In genomic region chr3:31100026-31100425, GRCm38 (mm10) we compare ENCODE assay signal across 11 mouse cellular contexts. TPM values are rescaled to one million over a fixed set of nuclear protein-coding genes. Genes with fewer than 3 reads are reported as not detected.
A peak's percentile ranks its signal among the peaks of the same experiment; 100 is the strongest.
DNase-seq lines count a peak whose midpoint lies in the region; ATAC-seq lines count a peak whose summit lies in the region.
"Had no signal": no experiment of that assay in that cellular context is flagged by ENCODE, and none has a peak within 500 bp of the region (broad histone marks: within the 10 kb centered on the region; RNA-seq: fewer than 3 reads in every experiment).

No protein-coding gene starts in this region.

- no peak for ATAC-seq in liver, embryonic 11.5 days (replicated peaks; ENCODE audit: low FRiP score)
- no peak for ATAC-seq in forebrain, embryonic 11.5 days (replicated peaks; ENCODE audit: low FRiP score)
- ATAC-seq in neural tube, embryonic 12.5 days (ENCODE audit: low FRiP score, low read depth) = no peak
- ATAC-seq in megakaryocyte-erythroid progenitor cell, adult 5-6 weeks (replicated peaks; ENCODE audit: low FRiP score, low TSS enrichment, poor library complexity, severe bottlenecking) = no peak

- no peak overlapping the region for H3K9ac ChIP-seq in liver, embryonic 11.5 days (ENCODE audit: low read depth, low read length)
- no peak overlapping the region for H3K9ac ChIP-seq in forebrain, embryonic 11.5 days (ENCODE audit: low read length)
- H3K9ac ChIP-seq in neural tube, embryonic 12.5 days = no peak overlapping the region

- no peaks in the 10 kb centered on the region for H3K27me3 ChIP-seq in liver, embryonic 11.5 days (replicated peaks; ENCODE audit: control insufficient read depth, insufficient read depth, low read length)
- H3K27me3 ChIP-seq in forebrain, embryonic 11.5 days (ENCODE audit: control insufficient read depth, insufficient read depth, low read length) = no peaks in the 10 kb centered on the region
- H3K27me3 ChIP-seq in neural tube, embryonic 12.5 days (replicated peaks) = no peaks in the 10 kb centered on the region

- no peak overlapping the region for H3K27ac ChIP-seq in liver, embryonic 11.5 days (ENCODE audit: low read depth, low read length)
- H3K27ac ChIP-seq in forebrain, embryonic 11.5 days (ENCODE audit: low read depth, low read length) = no peak overlapping the region
- H3K27ac ChIP-seq in neural tube, embryonic 12.5 days = no peak overlapping the region

- DNase-seq in liver, embryonic 11.5 days (ENCODE audit: low spot score) = no peak
- no peak for DNase-seq in liver
- no peak for DNase-seq in forebrain, embryonic 11.5 days (ENCODE audit: low spot score)
- peak; percentile 48 for DNase-seq in induced T-regulatory cell, adult 2 months (ENCODE audit: low read depth)
- no peak for DNase-seq in cerebellum, adult 11 months
- DNase-seq in adrenal gland, postnatal 4 days (ENCODE audit: low spot score in 2 of 2) = no peak
- DNase-seq: kidney, adult 11 months; thymus, postnatal 4 days had no signal

- H3K4me2 ChIP-seq in liver, embryonic 11.5 days = 0 out of 2 replicates have a peak overlapping the region, but pooled peaks have one; percentile 10
- H3K4me2 ChIP-seq in forebrain, embryonic 11.5 days (ENCODE audit: low read depth, low read length, severe bottlenecking) = peak overlapping the region; percentile 24; the same call in 1 of the 2 replicates
- H3K4me2 ChIP-seq in neural tube, embryonic 12.5 days (replicated peaks) = peak overlapping the region; percentile 62

- H3K4me1 ChIP-seq in liver, embryonic 11.5 days (replicated peaks; ENCODE audit: control insufficient read depth, insufficient read depth, low read length) = peaks cover 9% of the 10 kb centered on the region; the same call in 1 of the 2 replicates
- peaks cover 5% of the 10 kb centered on the region; the same call in 1 of the 2 replicates for H3K4me1 ChIP-seq in forebrain, embryonic 11.5 days (replicated peaks; ENCODE audit: control insufficient read depth, insufficient read depth, low read length)
- peaks cover 39% of the 10 kb centered on the region for H3K4me1 ChIP-seq in neural tube, embryonic 12.5 days

- 80% methylated on average over 5 of the region's 5 CpGs for WGBS in liver, embryonic 11.5 days
- 91% methylated on average over 5 of the region's 5 CpGs for WGBS in forebrain, embryonic 11.5 days
- WGBS in neural tube, embryonic 12.5 days = 85% methylated on average over 5 of the region's 5 CpGs

- H3K4me3 ChIP-seq in liver, embryonic 11.5 days (ENCODE audit: low read depth, low read length) = no peak overlapping the region
- H3K4me3 ChIP-seq in forebrain, embryonic 11.5 days (ENCODE audit: low read depth, low read length) = 0 out of 2 replicates have a peak overlapping the region, but pooled peaks have one; percentile 6
- no peak overlapping the region for H3K4me3 ChIP-seq in neural tube, embryonic 12.5 days

- H3K9me3 ChIP-seq in liver, embryonic 11.5 days (ENCODE audit: control insufficient read depth, low read length) = no peaks in the 10 kb centered on the region
- no peaks in the 10 kb centered on the region for H3K9me3 ChIP-seq in forebrain, embryonic 11.5 days (ENCODE audit: control insufficient read depth, low read length)
- no peaks in the 10 kb centered on the region for H3K9me3 ChIP-seq in neural tube, embryonic 12.5 days

- no peaks in the 10 kb centered on the region for H3K36me3 ChIP-seq in liver, embryonic 11.5 days (ENCODE audit: control insufficient read depth, insufficient read depth, low read length)
- H3K36me3 ChIP-seq in forebrain, embryonic 11.5 days (ENCODE audit: control insufficient read depth, insufficient read depth, low read length) = no peaks in the 10 kb centered on the region
- 0 out of 2 replicates have a peak, but pooled peaks cover 3% of the 10 kb centered on the region for H3K36me3 ChIP-seq in neural tube, embryonic 12.5 days

RNA-seq across cellular contexts. Expression of gene Skil, which starts 5.2 kb away (rescaled TPM):
- 14.2 and 16.6 TPM in 2 replicates for polyA plus RNA-seq in liver, embryonic 11.5 days (2014; fragmentation: Nextera tagmentation; extraction: Ambion mirVana)
- 31.6 and 33.5 TPM in 2 replicates for polyA plus RNA-seq in forebrain, embryonic 11.5 days (2014; fragmentation: Nextera tagmentation; extraction: Ambion mirVana)
- polyA plus RNA-seq in neural tube, embryonic 12.5 days (2016; fragmentation: Nextera tagmentation; extraction: Ambion mirVana) = 51.6 and 54.4 TPM in 2 replicates
- total RNA-seq in megakaryocyte-erythroid progenitor cell, adult 5-6 weeks (2014; fragmentation: Nextera tagmentation) = 5.3 and 6.1 TPM in 2 replicates
- total RNA-seq in megakaryocyte-erythroid progenitor cell, adult 5-6 weeks (2017) = 24.1 and 26.9 TPM in 2 replicates
- 10 to 100 TPM; 41.5 to 46.1 TPM for total RNA-seq in adrenal gland, postnatal 4 days (2021)

RNA-seq across cellular contexts. Expression of gene Cldn11, which starts 49.7 kb away (rescaled TPM):
- 0.56 and 0.89 TPM in 2 replicates for polyA plus RNA-seq in liver, embryonic 11.5 days (2014; fragmentation: Nextera tagmentation; extraction: Ambion mirVana)
- 15.5 and 17.0 TPM in 2 replicates for polyA plus RNA-seq in forebrain, embryonic 11.5 days (2014; fragmentation: Nextera tagmentation; extraction: Ambion mirVana)
- polyA plus RNA-seq in neural tube, embryonic 12.5 days (2016; fragmentation: Nextera tagmentation; extraction: Ambion mirVana) = 40.2 TPM in 2 replicates
- total RNA-seq in megakaryocyte-erythroid progenitor cell, adult 5-6 weeks (2014; fragmentation: Nextera tagmentation) = not detected in 2 replicates
- not detected in 2 replicates for total RNA-seq in megakaryocyte-erythroid progenitor cell, adult 5-6 weeks (2017)
- total RNA-seq in adrenal gland, postnatal 4 days (2021) = 10 to 100 TPM; 24.3 to 27.6 TPM
- polyA plus RNA-seq: liver, adult 2 months had no signal

Comparison
In these comparisons a context has a peak if more than half of its experiments do, and no peak if none do; other contexts are left out.
1. H3K4me2 ChIP-seq: peak in every context shown above with its lines; median percentile 62 in neural tube, embryonic 12.5 days; 24 in forebrain, embryonic 11.5 days; 10 in liver, embryonic 11.5 days.